Mouse (Mus musculus): Measurements from ENCODE around the gene Ahsg. TPM values are rescaled to one million over a fixed set of nuclear protein-coding genes. Genes with fewer than 3 reads are reported as not detected.

Ahsg gene
- polyA plus RNA-seq, 1 experiment from 2014 or later, result 111 TPM

DNA sequence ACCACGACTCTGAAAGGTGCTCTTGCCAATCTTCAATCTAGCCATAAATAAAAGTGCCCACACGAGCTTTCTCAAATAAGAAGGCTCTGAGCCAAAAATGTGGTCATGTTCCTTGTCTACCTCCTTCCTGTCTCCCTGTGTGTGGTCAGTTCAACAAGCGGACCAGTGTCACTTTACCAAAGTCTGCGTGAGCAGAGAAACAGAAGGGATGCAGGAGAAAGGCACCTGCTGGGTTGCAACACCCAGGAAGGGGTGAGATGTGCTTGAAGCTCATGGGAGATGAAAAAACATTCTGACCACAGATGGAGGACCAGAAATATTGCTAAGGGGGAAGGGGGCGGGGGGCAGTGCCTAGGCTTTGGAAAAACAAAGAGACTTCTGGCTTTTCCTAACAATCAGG is 8.3 kb downstream of the Ahsg start:
- Histone ChIP-seq H3K36me3 (ENCODE audit: control insufficient read depth, insufficient read depth, low read length) (no peaks in the 10 kb centered on the region), H3K4me2 (ENCODE audit: low read depth, low read length) (no peak overlapping the region), H3K9ac (ENCODE audit: low read length) (no peak overlapping the region), H3K27me3 (ENCODE audit: control insufficient read depth, insufficient read depth, low read length) (no peaks in the 10 kb centered on the region), H3K4me1 (ENCODE audit: control insufficient read depth, insufficient read depth, low read length) (no peaks in the 10 kb centered on the region), H3K9me3 (replicated peaks; ENCODE audit: control insufficient read depth, low read length) (no peaks in the 10 kb centered on the region), H3K4me3 (replicated peaks; ENCODE audit: low read length) (no peak overlapping the region), H3K27ac (ENCODE audit: low read length) (no peak overlapping the region)
- WGBS, result 60% methylated on average over 5 of the region's 5 CpGs
- no peak for ATAC-seq (ENCODE audit: insufficient read depth, low FRiP score)

- WGBS, result 57% methylated on average over 10 of the region's 10 CpGs
- Histone ChIP-seq H3K4me2 (ENCODE audit: low read depth, low read length) (no peak overlapping the region), H3K27me3 (ENCODE audit: control insufficient read depth, insufficient read depth, low read length) (no peaks in the 10 kb centered on the region), H3K9ac (ENCODE audit: low read length) (no peak overlapping the region), H3K4me1 (ENCODE audit: control insufficient read depth, insufficient read depth, low read length) (no peaks in the 10 kb centered on the region), H3K9me3 (replicated peaks; ENCODE audit: control insufficient read depth, low read length) (no peaks in the 10 kb centered on the region), H3K27ac (ENCODE audit: low read length) (no peak overlapping the region), H3K4me3 (replicated peaks; ENCODE audit: low read length) (no peak overlapping the region), H3K36me3 (ENCODE audit: control insufficient read depth, insufficient read depth, low read length) (no peaks in the 10 kb centered on the region)
- ATAC-seq (ENCODE audit: insufficient read depth, low FRiP score), result no peak
Measured at GRCm38 (mm10) chr16:22899866-22900570, 8.9 kb downstream of the Ahsg start.

GRCm38 (mm10) chr16:22901326-22901725 is 10.2 kb downstream of the Ahsg start:
- Histone ChIP-seq H3K9ac (ENCODE audit: low read length) (no peak overlapping the region), H3K36me3 (ENCODE audit: control insufficient read depth, insufficient read depth, low read length) (no peaks in the 10 kb centered on the region), H3K4me2 (ENCODE audit: low read depth, low read length) (no peak overlapping the region), H3K4me1 (ENCODE audit: control insufficient read depth, insufficient read depth, low read length) (no peaks in the 10 kb centered on the region), H3K27me3 (ENCODE audit: control insufficient read depth, insufficient read depth, low read length) (no peaks in the 10 kb centered on the region), H3K9me3 (replicated peaks; ENCODE audit: control insufficient read depth, low read length) (no peaks in the 10 kb centered on the region), H3K4me3 (replicated peaks; ENCODE audit: low read length) (no peak overlapping the region), H3K27ac (ENCODE audit: low read length) (no peak overlapping the region)
- WGBS, result 59% methylated on average over 3 of the region's 3 CpGs
- ATAC-seq (ENCODE audit: insufficient read depth, low FRiP score), result no peak

DNA sequence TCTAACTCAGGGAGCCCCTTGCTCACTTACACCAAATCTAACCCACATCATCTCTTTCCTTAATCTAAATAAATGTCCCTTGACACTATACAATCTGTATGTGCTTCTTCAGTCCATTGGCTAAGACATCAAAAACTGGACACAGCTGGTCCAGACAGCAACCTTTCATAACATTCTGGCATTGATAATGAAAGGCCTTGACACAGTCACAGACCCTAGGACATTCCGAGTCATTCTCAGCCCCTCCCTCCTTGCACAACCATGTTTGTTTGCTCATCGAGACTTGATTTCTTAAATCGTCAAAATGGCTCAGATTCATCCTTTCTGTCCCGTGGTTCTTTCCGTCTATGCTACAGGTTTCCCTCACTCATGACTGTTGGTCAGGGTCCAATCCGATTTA is 18.2 kb downstream of the Ahsg start:
- H3K27ac ChIP-seq (ENCODE audit: low read length), result no peak overlapping the region
- no peaks in the 10 kb centered on the region for H3K4me1 ChIP-seq (ENCODE audit: control insufficient read depth, insufficient read depth, low read length)
- no peaks in the 10 kb centered on the region for H3K36me3 ChIP-seq (ENCODE audit: control insufficient read depth, insufficient read depth, low read length)
- no peaks in the 10 kb centered on the region for H3K9me3 ChIP-seq (replicated peaks; ENCODE audit: control insufficient read depth, low read length)
- 83% methylated on average over 6 of the region's 6 CpGs for WGBS
- H3K4me3 ChIP-seq (replicated peaks; ENCODE audit: low read length), result no peak overlapping the region
- H3K4me2 ChIP-seq (ENCODE audit: low read depth, low read length), result no peak overlapping the region
- no peak for ATAC-seq (ENCODE audit: insufficient read depth, low FRiP score)
- H3K27me3 ChIP-seq (ENCODE audit: control insufficient read depth, insufficient read depth, low read length), result no peaks in the 10 kb centered on the region
- H3K9ac ChIP-seq (ENCODE audit: low read length), result no peak overlapping the region

- Histone ChIP-seq H3K9ac (ENCODE audit: low read length) (no peak overlapping the region), H3K4me2 (ENCODE audit: low read depth, low read length) (no peak overlapping the region), H3K27ac (ENCODE audit: low read length) (no peak overlapping the region), H3K27me3 (ENCODE audit: control insufficient read depth, insufficient read depth, low read length) (no peaks in the 10 kb centered on the region), H3K9me3 (replicated peaks; ENCODE audit: control insufficient read depth, low read length) (no peaks in the 10 kb centered on the region), H3K4me1 (ENCODE audit: control insufficient read depth, insufficient read depth, low read length) (no peaks in the 10 kb centered on the region), H3K4me3 (replicated peaks; ENCODE audit: low read length) (no peak overlapping the region), H3K36me3 (ENCODE audit: control insufficient read depth, insufficient read depth, low read length) (no peaks in the 10 kb centered on the region)
- 76% methylated on average over 3 of the region's 3 CpGs for WGBS
- ATAC-seq (ENCODE audit: insufficient read depth, low FRiP score), result no peak
Measured at GRCm38 (mm10) chr16:22911986-22912385, 20.9 kb downstream of the Ahsg start.

DNA sequence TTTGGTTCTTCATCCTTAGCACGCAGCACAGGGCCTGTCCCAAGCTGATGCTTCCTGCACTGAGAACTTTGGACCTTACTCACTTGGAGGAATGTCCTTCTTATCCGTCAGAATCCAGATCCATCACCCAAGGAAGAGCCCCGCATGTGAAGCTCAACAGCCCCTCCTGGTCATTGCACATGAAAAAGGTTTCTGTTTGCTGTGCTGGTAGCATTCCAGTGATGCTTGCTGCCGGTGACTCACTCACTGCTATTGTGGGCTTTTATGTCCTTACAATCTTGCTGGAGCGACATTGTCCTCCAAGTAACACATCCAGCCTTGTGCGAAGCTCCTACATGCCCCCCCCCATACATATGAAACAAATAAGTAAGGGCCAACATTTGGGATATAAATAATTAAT is 21.8 kb downstream of the Ahsg start:
- Histone ChIP-seq H3K9ac (ENCODE audit: low read length) (no peak overlapping the region), H3K4me3 (replicated peaks; ENCODE audit: low read length) (no peak overlapping the region), H3K36me3 (ENCODE audit: control insufficient read depth, insufficient read depth, low read length) (no peaks in the 10 kb centered on the region), H3K27ac (ENCODE audit: low read length) (no peak overlapping the region), H3K27me3 (ENCODE audit: control insufficient read depth, insufficient read depth, low read length) (no peaks in the 10 kb centered on the region), H3K9me3 (replicated peaks; ENCODE audit: control insufficient read depth, low read length) (no peaks in the 10 kb centered on the region), H3K4me1 (ENCODE audit: control insufficient read depth, insufficient read depth, low read length) (no peaks in the 10 kb centered on the region), H3K4me2 (ENCODE audit: low read depth, low read length) (no peak overlapping the region)
- no peak for ATAC-seq (ENCODE audit: insufficient read depth, low FRiP score)
- 59% methylated on average over 6 of the region's 6 CpGs for WGBS

DNA sequence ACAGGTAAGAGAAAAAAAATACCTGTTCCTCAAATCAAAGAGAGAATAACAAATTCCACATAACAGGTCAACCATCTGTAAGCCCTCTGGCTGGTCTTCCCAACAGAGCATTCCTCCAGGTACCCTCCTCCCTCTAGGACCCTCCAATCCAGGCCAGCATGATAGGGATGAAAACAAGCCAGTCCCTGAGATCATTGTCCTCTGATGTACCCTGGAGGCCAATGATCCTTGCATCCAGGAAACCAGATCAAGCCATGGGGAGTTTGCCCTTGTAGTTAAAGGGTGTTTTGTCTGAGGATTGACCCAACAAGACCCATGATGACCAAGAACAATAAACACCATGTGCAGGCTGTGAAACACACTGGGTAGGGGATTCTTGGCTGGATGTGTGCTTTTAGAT is 23.2 kb downstream of the Ahsg start:
- no peak overlapping the region for H3K27ac ChIP-seq (ENCODE audit: low read length)
- no peak for ATAC-seq (ENCODE audit: insufficient read depth, low FRiP score)
- no peak overlapping the region for H3K9ac ChIP-seq (ENCODE audit: low read length)
- H3K4me1 ChIP-seq (ENCODE audit: control insufficient read depth, insufficient read depth, low read length), result no peaks in the 10 kb centered on the region
- H3K4me3 ChIP-seq (replicated peaks; ENCODE audit: low read length), result no peak overlapping the region
- H3K27me3 ChIP-seq (ENCODE audit: control insufficient read depth, insufficient read depth, low read length), result no peaks in the 10 kb centered on the region
- H3K9me3 ChIP-seq (replicated peaks; ENCODE audit: control insufficient read depth, low read length), result no peaks in the 10 kb centered on the region
- H3K4me2 ChIP-seq (ENCODE audit: low read depth, low read length), result no peak overlapping the region
- H3K36me3 ChIP-seq (ENCODE audit: control insufficient read depth, insufficient read depth, low read length), result no peaks in the 10 kb centered on the region

GRCm38 (mm10) chr16:22918034-22918433 is 27.0 kb downstream of the Ahsg start, which contains the start of gene Fetub:
Fetub (plus strand) TSS chr16:22918334.
- 83% methylated on average over 5 of the region's 5 CpGs for WGBS
- H3K27ac ChIP-seq (ENCODE audit: low read length), result no peak within 1 kb of the TSS
- H3K4me2 ChIP-seq (ENCODE audit: low read depth, low read length), result no peak within 1 kb of the TSS
- no peaks in the 10 kb centered on the region for H3K9me3 ChIP-seq (replicated peaks; ENCODE audit: control insufficient read depth, low read length)
- ATAC-seq (ENCODE audit: insufficient read depth, low FRiP score), result no peak
- H3K36me3 ChIP-seq (ENCODE audit: control insufficient read depth, insufficient read depth, low read length), result no peaks in the 10 kb centered on the region
- H3K4me3 ChIP-seq (replicated peaks; ENCODE audit: low read length), result no peak within 1 kb of the TSS
- peaks cover 4% of the 10 kb centered on the region; the same call in 1 of the 2 replicates for H3K4me1 ChIP-seq (ENCODE audit: control insufficient read depth, insufficient read depth, low read length)
- H3K27me3 ChIP-seq (ENCODE audit: control insufficient read depth, insufficient read depth, low read length), result no peaks in the 10 kb centered on the region
- H3K9ac ChIP-seq (ENCODE audit: low read length), result no peak within 1 kb of the TSS

- no peaks in the 10 kb centered on the region for H3K36me3 ChIP-seq (ENCODE audit: control insufficient read depth, insufficient read depth, low read length)
- no peak overlapping the region for H3K4me2 ChIP-seq (ENCODE audit: low read depth, low read length)
- H3K4me3 ChIP-seq (replicated peaks; ENCODE audit: low read length), result no peak overlapping the region
- H3K9me3 ChIP-seq (replicated peaks; ENCODE audit: control insufficient read depth, low read length), result no peaks in the 10 kb centered on the region
- H3K9ac ChIP-seq (ENCODE audit: low read length), result no peak overlapping the region
- H3K27me3 ChIP-seq (ENCODE audit: control insufficient read depth, insufficient read depth, low read length), result no peaks in the 10 kb centered on the region
- no peak overlapping the region for H3K27ac ChIP-seq (ENCODE audit: low read length)
- ATAC-seq (ENCODE audit: insufficient read depth, low FRiP score), result no peak
- H3K4me1 ChIP-seq (ENCODE audit: control insufficient read depth, insufficient read depth, low read length), result peaks cover 4% of the 10 kb centered on the region; the same call in 1 of the 2 replicates
- 77% methylated on average over 15 of the region's 15 CpGs for WGBS
Measured at GRCm38 (mm10) chr16:22918664-22919312, 27.7 kb downstream of the Ahsg start.

Measured in stomach, embryonic 16.5 days (tissue).